Mouse (Mus musculus): Measurements from ENCODE around the gene Npff. TPM values are rescaled to one million over a fixed set of nuclear protein-coding genes. Genes with fewer than 3 reads are reported as not detected.

Gene Npff
- total and polyA plus RNA-seq, 3 experiments, result 1.8 to 5.5 TPM; not detected in 1

GRCm38 (mm10) chr15:102546677-102547427 lies 22.1 kb upstream of the Npff start:
- H3K9ac ChIP-seq (ENCODE audit: control insufficient read depth, low read depth, low read length, poor library complexity, severe bottlenecking), result no peak overlapping the region
- TF ChIP-seq RAD21 (IDR thresholded peaks at IDR 0.05; ENCODE audit: low read depth, low read length), result no peak
- TF ChIP-seq TAL1 (IDR thresholded peaks at IDR 0.05; ENCODE audit: low read length), result no peak
- no peak for TF ChIP-seq MYB (IDR thresholded peaks at IDR 0.05; ENCODE audit: low read depth, low read length)
- no peak for TF ChIP-seq MAZ (IDR thresholded peaks at IDR 0.05; ENCODE audit: low read depth, low read length)
- no peaks in the 10 kb centered on the region for H3K9me3 ChIP-seq (replicated peaks; ENCODE audit: insufficient read depth, low read length)
- no peaks in the 10 kb centered on the region for H3K79me2 ChIP-seq (ENCODE audit: control insufficient read depth, insufficient read depth, low read length, poor library complexity)
- H3K27ac ChIP-seq (ENCODE audit: control insufficient read depth, low read depth, low read length), result no peak overlapping the region
- DNase-seq (ENCODE audit: low read depth, low spot score), result no peak
- no peaks in the 10 kb centered on the region for H3K27me3 ChIP-seq (ENCODE audit: control insufficient read depth in 1 of 2, insufficient read depth in 2 of 2, low read length in 2 of 2)
- no peak overlapping the region for H3K4me3 ChIP-seq (ENCODE audit: control insufficient read depth in 1 of 2, insufficient read depth in 1 of 2, low read depth in 2 of 2, low read length in 2 of 2)
- no peaks in the 10 kb centered on the region for H3K4me1 ChIP-seq (ENCODE audit: control insufficient read depth in 1 of 2, insufficient read depth in 2 of 2, low read length in 2 of 2)
- peaks cover 0 to 29% of the 10 kb centered on the region in 2 experiments; a peak in 2 of 4 replicates for H3K36me3 ChIP-seq (ENCODE audit: control insufficient read depth in 1 of 2, insufficient read depth in 2 of 2, low read length in 2 of 2)

- DNase-seq (ENCODE audit: low read depth, low spot score), result no peak
- TF ChIP-seq MAX (IDR thresholded peaks at IDR 0.05; ENCODE audit: low read length) (no peak), GATA1 (IDR thresholded peaks at IDR 0.05; ENCODE audit: low read depth, low read length) (no peak), HCFC1 (IDR thresholded peaks at IDR 0.05; ENCODE audit: low read depth, low read length) (no peak), CTCF (IDR thresholded peaks at IDR 0.05 in 2 of 3, conservative IDR thresholded peaks at IDR 0.05 in 1 of 3; ENCODE audit: control insufficient read depth in 1 of 3, insufficient read depth in 1 of 3, low read depth in 2 of 3, low read length in 3 of 3, poor library complexity in 1 of 3, severe bottlenecking in 1 of 3) (no peak)
- Histone ChIP-seq H3K9ac (ENCODE audit: control insufficient read depth, low read depth, low read length, poor library complexity, severe bottlenecking) (no peak overlapping the region), H3K27me3 (ENCODE audit: control insufficient read depth in 1 of 2, insufficient read depth in 2 of 2, low read length in 2 of 2) (no peaks in the 10 kb centered on the region), H3K79me2 (ENCODE audit: control insufficient read depth, insufficient read depth, low read length, poor library complexity) (no peaks in the 10 kb centered on the region), H3K4me3 (ENCODE audit: control insufficient read depth in 1 of 2, insufficient read depth in 1 of 2, low read depth in 2 of 2, low read length in 2 of 2) (no peak overlapping the region), H3K36me3 (ENCODE audit: control insufficient read depth in 1 of 2, insufficient read depth in 2 of 2, low read length in 2 of 2) (peaks cover 0 to 26% of the 10 kb centered on the region in 2 experiments; a peak in 2 of 4 replicates), H3K9me3 (replicated peaks; ENCODE audit: insufficient read depth, low read length) (no peaks in the 10 kb centered on the region), H3K27ac (ENCODE audit: control insufficient read depth, low read depth, low read length) (no peak overlapping the region), H3K4me1 (ENCODE audit: control insufficient read depth in 1 of 2, insufficient read depth in 2 of 2, low read length in 2 of 2) (no peaks in the 10 kb centered on the region)
These were observed 21.5 kb upstream of the Npff start for GRCm38 (mm10) chr15:102546246-102546645.

- peaks cover 0 to 25% of the 10 kb centered on the region in 2 experiments; a peak in 2 of 4 replicates for H3K36me3 ChIP-seq (ENCODE audit: control insufficient read depth in 1 of 2, insufficient read depth in 2 of 2, low read length in 2 of 2)
- H3K9ac ChIP-seq (ENCODE audit: control insufficient read depth, low read depth, low read length, poor library complexity, severe bottlenecking), result no peak overlapping the region
- no peaks in the 10 kb centered on the region for H3K79me2 ChIP-seq (ENCODE audit: control insufficient read depth, insufficient read depth, low read length, poor library complexity)
- TF ChIP-seq TCF12 (IDR thresholded peaks at IDR 0.05; ENCODE audit: low read depth, low read length), result no peak
- TF ChIP-seq TAL1 (IDR thresholded peaks at IDR 0.05; ENCODE audit: low read length), result no peak
- TF ChIP-seq CHD1 (IDR thresholded peaks at IDR 0.05; ENCODE audit: low read depth, low read length), result no peak
- TF ChIP-seq POLR2A (IDR thresholded peaks at IDR 0.05; ENCODE audit: control insufficient read depth in 1 of 2, insufficient read depth in 1 of 2, low read depth in 1 of 2, low read length in 2 of 2, poor library complexity in 1 of 2), result no peak
- no peak for TF ChIP-seq CHD2 (IDR thresholded peaks at IDR 0.05; ENCODE audit: low read length)
- no peak for TF ChIP-seq ZMIZ1 (IDR thresholded peaks at IDR 0.05; ENCODE audit: low read depth, low read length)
- TF ChIP-seq ETS1 (IDR thresholded peaks at IDR 0.05; ENCODE audit: low read depth, low read length), result no peak
- no peak for TF ChIP-seq MAZ (IDR thresholded peaks at IDR 0.05; ENCODE audit: low read depth, low read length)
- no peak for TF ChIP-seq POLR2AphosphoS2 (IDR thresholded peaks at IDR 0.05; ENCODE audit: low read length)
- no peak for TF ChIP-seq ZC3H11A (IDR thresholded peaks at IDR 0.05; ENCODE audit: low read depth, low read length)
- no peak for TF ChIP-seq RAD21 (IDR thresholded peaks at IDR 0.05; ENCODE audit: low read depth, low read length)
- TF ChIP-seq GABPA (IDR thresholded peaks at IDR 0.05; ENCODE audit: low read depth, low read length), result no peak
- TF ChIP-seq BHLHE40 (IDR thresholded peaks at IDR 0.05; ENCODE audit: borderline replicate concordance, low read depth, low read length), result no peak
- no peak for TF ChIP-seq MYB (IDR thresholded peaks at IDR 0.05; ENCODE audit: low read depth, low read length)
- TF ChIP-seq MXI1 (IDR thresholded peaks at IDR 0.05; ENCODE audit: low read depth, low read length), result no peak
- no peak for TF ChIP-seq NRF1 (IDR thresholded peaks at IDR 0.05; ENCODE audit: insufficient read depth, low read depth, low read length, poor library complexity, severe bottlenecking)
- TF ChIP-seq GATA1 (IDR thresholded peaks at IDR 0.05; ENCODE audit: low read depth, low read length), result no peak
- no peak for DNase-seq (ENCODE audit: low read depth, low spot score)
- no peaks in the 10 kb centered on the region for H3K27me3 ChIP-seq (ENCODE audit: control insufficient read depth in 1 of 2, insufficient read depth in 2 of 2, low read length in 2 of 2)
- no peaks in the 10 kb centered on the region for H3K4me1 ChIP-seq (ENCODE audit: control insufficient read depth in 1 of 2, insufficient read depth in 2 of 2, low read length in 2 of 2)
- no peak overlapping the region for H3K27ac ChIP-seq (ENCODE audit: control insufficient read depth, low read depth, low read length)
- no peaks in the 10 kb centered on the region for H3K9me3 ChIP-seq (replicated peaks; ENCODE audit: insufficient read depth, low read length)
- no peak overlapping the region for H3K4me3 ChIP-seq (ENCODE audit: control insufficient read depth in 1 of 2, insufficient read depth in 1 of 2, low read depth in 2 of 2, low read length in 2 of 2)
These were observed 20.1 kb upstream of the Npff start for GRCm38 (mm10) chr15:102544801-102545200.

Measured in MEL (cell line).